Mouse (Mus musculus) embryonic fibroblast, embryonic 13.5 days (primary cell): ENCODE results near the gene B3galt4.

Source experiments
- CTCF ChIP-seq: IDR thresholded peaks from 2 replicates; pipeline ENCODE4 v1.5.1; 2011; ENCODE audit warnings: mild to moderate bottlenecking, control low read depth, low read length, moderate library complexity, borderline replicate concordance; ENCODE audit not compliant: insufficient read depth
- POLR2A ChIP-seq: IDR thresholded peaks from 2 replicates; pipeline ENCODE4 v1.6.1; 2011; ENCODE audit warnings: low read depth, mild to moderate bottlenecking, control low read depth, low read length, moderate library complexity

GRCm38 (mm10) chr17:33957493-33957892 is 6.2 kb upstream of the B3galt4 start:
- TF ChIP-seq POLR2A (no peak), CTCF (no peak)
